Mouse (Mus musculus) retina, postnatal 7 days (tissue): ENCODE measurements at regions not wholly inside any gene's neighbourhood (a gene's known extent, or its start where the extent isn't known, plus 50 kb on each side); places are given as distances from the start of the nearest gene placed in this dataset.

ENCODE experiments used
- DNase-seq: peaks from one replicate; pipeline ENCODE4 v3.0.0-alpha.2; 2012; ENCODE audit warnings: low read depth, low spot score

DNA sequence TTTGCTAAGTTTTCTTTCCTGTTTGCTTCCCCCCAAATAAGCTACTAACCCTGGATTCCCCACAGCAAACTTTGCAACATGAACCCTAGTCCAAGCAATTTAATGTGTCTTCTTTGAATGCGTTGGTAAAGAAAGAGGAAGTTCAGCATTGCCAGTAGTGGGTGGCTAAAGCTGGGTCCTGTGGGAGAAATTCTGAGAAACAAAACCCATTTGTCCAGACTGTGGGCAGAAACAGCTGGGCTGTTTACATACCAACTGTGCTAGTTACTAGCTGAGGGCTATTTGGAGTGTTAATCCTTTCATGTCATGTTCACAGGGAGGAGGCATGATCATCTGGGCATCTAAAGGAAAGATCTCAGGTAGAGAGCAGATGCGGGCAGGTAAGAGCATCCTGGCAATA is 51.8 kb upstream of the 1190002N15Rik start:
- DNase-seq, result no peak

DNA sequence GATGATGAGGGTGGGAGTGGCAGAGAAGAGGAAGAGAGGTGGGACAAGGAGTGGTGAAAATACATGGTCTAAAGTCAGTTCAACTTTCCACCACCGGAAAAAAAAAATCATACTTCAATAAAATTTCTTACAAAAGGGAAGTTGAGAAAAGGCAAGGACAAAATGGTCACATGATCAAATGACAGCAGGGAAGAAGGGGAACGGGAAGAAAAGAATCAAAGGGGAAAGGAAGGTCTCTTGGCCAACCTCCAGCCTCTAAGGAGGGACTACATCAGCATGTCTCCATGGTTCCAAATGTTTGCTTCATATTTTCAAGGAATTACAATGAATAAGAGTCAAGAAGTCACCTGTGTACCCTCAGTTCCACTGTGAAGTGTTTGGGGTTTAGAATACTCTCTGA is 64.7 kb upstream of the Slc9a9 start:
- DNase-seq, result no peak

DNA sequence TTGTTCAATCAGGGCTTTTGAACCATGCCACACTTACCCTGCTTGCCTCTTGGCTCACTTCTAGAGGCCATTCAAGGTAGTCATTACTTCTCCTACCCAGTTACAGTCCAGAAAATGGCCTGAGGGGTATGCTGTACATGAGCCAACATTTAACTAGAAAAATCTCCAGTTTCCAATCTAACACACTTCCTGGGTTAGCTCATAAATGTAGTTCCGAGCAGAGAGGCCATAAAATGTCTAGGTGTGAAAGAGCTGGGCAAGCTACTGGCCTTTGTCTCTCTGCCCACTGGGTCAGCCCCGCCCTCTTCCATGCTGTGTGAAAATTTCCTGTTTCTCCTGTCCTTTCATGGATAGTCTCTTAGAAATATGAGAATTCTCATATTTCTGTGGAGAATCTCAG is 63.3 kb upstream of the Slc9a9 start:
- DNase-seq, result no peak

DNA sequence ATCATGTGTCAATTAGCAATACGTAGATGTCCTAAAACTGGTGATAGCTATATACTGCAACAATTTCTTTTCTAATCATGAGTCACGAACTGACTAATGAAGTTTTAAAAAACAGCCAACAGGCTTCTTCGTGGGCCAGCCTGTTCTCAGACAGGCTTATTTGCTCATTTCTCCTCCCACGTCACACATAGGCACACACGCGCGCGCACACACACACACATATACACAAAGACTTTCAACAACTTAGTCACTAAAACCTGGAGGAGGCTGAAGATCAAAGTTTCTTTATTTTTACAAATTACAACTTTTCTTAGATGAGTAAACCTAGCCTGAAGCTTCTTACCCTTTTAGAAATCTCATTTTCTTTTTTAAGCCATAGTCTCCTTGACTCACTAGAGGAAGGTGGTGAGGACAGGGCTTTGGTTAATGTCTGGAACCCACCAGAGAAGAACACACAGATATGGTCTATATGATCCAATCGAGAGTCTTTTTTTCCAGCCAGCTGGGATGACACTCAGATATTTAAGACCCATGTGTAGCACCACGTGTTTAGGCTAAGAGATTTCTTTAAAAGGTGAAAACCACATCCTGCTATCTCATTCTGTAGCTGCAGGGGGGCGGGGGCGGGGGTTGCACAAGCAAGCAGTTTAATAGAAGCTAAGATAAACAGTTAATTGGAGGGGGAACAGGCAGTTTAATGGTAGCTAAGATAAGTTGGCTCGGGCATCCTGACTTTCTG is 62.5 kb upstream of the Slc9a9 start:
- no peak for DNase-seq

DNA sequence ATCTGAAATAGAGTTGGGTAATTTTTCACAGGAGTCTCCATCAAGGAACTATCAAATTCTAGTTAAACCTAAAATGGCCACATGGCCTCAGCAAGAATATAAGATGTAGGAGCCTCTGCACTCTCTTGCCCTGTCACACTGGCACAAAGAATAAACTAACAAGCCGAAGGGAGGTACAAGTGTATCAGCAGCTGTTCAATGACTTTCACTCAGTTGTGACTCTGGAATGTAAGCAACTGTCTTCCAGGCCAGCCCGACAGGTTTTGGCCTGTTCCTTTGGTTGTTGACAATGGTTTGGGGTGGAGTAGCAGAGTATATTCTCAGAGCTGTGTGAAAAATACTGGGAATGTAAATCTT is 62.0 kb upstream of the Slc9a9 start:
- DNase-seq, result no peak

DNA sequence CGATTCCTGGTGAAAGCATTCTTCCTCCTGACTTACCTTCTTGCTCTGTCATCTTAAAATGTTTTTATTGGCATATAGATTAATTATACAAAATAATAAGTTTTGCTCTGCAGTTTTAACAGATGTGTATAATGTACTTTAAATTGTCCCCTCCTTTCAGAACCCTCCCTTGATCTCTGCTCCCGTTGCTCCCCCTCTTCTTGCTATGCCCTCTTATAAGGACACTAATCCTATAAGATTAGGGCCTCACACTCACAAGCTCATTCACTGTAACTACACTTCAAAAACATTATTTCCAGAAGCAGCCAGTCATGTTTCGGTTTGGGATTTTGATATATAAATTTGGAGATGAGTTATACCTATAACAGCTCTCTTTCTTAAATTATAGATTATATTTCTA is 59.6 kb upstream of the Slc9a9 start:
- no peak for DNase-seq

DNA sequence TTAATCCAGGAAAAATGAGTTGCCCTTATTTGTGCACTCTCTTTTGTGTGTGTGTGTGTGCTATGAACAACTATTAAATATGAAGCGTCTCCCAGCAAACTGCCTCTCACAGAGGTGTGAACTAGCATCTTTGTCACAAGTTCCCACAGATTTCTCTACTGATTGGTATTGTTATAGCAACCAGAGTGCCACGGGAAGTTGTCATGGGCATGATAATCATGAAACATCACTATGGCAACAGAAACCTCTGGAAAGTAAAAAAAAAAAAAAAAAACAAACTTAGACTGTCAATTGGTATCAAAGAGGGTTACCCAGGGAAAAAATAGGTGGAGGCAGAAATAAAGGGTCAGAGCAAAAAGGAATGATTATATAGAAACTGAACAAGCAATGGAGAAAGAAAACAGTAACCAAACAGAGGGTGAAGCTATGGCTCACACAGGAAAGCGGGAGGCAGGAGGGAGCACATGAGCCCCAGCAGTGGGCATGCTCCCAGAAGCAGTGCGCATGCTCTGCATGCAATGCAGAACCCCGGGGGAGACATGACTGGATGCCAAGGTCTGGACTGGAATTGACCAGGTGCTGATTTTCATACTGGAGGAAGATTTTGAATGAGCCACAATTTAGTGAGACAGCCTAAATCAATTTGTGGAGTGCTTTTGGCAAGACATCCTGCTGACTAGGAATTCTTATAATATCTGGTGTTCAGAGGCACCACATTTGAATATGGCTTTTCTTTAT is 58.9 kb upstream of the Slc9a9 start:
- DNase-seq, result no peak

DNA sequence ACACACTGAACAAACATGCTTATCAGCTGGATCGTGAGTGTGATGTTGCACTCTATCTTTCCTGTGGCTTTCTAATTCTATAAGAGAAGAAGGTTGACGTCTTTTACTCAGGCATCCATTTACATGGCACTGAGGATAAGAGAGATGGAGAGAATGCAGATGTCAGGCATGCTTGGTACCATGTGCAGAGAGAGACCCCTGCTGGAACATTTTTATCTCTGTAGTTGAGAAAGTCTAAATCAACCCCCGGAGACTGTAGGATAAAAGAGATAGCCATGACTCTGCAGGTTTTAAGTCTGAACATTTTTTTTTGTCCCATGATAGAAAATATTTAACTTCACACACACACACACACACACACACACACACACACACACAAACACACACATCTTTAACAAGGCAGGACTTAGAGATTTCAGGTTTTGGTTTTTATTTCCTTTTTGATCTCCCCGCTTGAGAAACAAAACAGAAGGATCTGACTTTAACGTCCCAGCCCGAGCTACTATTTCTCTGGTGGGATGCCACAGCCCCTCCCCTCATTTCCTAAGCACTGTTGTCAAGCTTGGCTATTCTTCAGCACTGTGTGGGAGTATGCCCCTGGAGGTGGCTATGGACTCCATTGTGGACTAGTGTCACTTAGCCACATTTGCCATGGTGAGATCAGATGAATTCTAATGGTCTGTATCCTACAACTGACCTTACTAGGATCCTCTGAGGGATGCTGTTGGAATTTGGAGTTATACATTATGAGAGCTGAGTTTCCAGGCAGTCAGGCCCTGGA is 55.6 kb upstream of the Slc9a9 start:
- peak; percentile 27 for DNase-seq

DNA sequence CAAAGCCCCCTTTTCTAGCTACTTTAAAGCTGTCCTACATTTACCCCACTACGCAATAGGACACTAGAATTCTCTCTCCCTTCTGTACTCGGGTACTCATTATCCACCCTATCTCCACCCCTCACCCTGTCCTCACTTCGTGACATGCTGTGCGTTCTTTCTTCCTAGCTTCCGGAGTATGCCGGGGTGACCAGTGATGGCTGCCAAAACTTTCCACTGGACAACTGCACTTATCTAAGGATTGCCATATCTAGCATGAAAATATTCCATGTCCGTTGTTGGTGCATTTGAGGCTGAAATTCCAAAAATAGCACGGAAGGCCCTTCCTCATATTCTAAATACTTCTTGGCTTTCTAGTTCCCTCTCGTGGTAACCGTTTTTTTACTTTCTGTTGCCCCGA is 54.5 kb upstream of the Slc9a9 start:
- DNase-seq, result no peak

DNA sequence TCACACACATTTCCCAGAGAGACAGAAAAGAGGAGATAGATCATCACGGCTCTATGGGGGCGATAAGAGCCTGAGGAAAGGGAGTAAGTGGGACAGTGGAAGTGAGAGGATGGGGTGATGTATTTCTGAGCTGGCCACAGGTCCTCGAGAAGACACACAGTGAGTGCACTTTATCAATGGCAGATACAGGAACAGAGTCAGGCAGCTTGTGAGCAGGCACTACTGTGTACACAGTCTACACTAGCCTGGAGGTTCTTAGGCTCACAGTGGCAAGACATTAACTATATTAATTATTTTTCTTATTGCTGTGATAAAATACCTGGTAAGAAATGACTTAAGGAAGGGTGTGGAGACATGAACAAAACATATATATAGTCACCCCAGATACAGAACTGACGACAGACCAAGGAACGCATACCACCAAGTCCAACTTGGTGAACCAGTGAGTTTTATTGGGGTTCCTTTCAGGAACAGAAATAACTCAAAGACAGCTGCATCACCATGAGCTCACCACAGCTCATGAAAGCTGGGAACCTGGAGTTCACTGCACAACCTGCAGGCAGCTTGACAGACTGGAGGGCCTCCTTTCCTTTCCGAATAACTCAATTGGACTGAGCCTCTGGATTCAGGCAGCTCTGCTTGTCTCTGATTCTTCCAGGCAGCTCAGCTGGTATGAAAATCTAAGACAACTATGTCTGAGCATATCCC is 51.5 kb upstream of the Slc9a9 start:
- no peak for DNase-seq
